Mouse (Mus musculus) kidney, adult 2 months (tissue): ENCODE results near the gene Mgrn1. TPM values are rescaled to one million over a fixed set of nuclear protein-coding genes. Genes with fewer than 3 reads are reported as not detected.

Experiments
- DNase-seq: peaks from one replicate; pipeline ENCODE4 v3.0.0; 2021
- H3K27ac ChIP-seq: fragments of 200-500 bp; 2 replicates; pipeline ENCODE4 v1.5.1; 2012; ENCODE audit warnings: low read depth, low read length, control low read depth, inconsistent platforms; ENCODE audit not compliant: insufficient read depth
- H3K27me3 ChIP-seq: fragments of 200-500 bp; replicated peaks from 2 replicates; pipeline ENCODE4 v1.6.1; 2012; ENCODE audit warnings: mild to moderate bottlenecking, moderate library complexity, low read length, inconsistent platforms; ENCODE audit not compliant: control insufficient read depth, insufficient read depth
- H3K36me3 ChIP-seq: fragments of 200-500 bp; 2 replicates; pipeline ENCODE4 v1.6.1; 2012; ENCODE audit warnings: mild to moderate bottlenecking, moderate library complexity, low read length, inconsistent platforms; ENCODE audit not compliant: control insufficient read depth, insufficient read depth
- H3K4me1 ChIP-seq: fragments of 200-500 bp; 2 replicates; pipeline ENCODE4 v1.6.1; 2011; ENCODE audit warnings: low read length; ENCODE audit not compliant: control insufficient read depth, insufficient read depth
- H3K4me3 ChIP-seq: fragments of 200-500 bp; 2 replicates; pipeline ENCODE4 v1.5.1; 2011; ENCODE audit warnings: mild to moderate bottlenecking, low read depth, low read length, control low read depth; ENCODE audit not compliant: insufficient read depth
- CTCF ChIP-seq: fragments of 200-500 bp; conservative IDR thresholded peaks from 2 replicates; pipeline ENCODE4 v1.5.1; 2011; ENCODE audit warnings: low read depth, mild to moderate bottlenecking, control low read depth, low read length, moderate library complexity, mixed read lengths; ENCODE audit not compliant: insufficient read depth, insufficient read length
- POLR2A ChIP-seq: fragments of 200-500 bp; IDR thresholded peaks from one replicate; pipeline ENCODE4 v1.6.1; 2011; ENCODE audit warnings: low read depth, low read length, control low read depth
- WGBS: fragments of 180-500 bp; shearing (Covaris S2); methylation state at CpG from one replicate; pipeline ENCODE4 v1.1.7; 2018; 5-methylcytosine and 5-hydroxymethylcytosine counted together
- polyA plus RNA-seq: library from polyadenylated mRNA; depleted of rRNA; stranded (reverse); fragments of >200 nt; gene quantifications from 2 replicates; pipeline ENCODE4 v1.2.3, GENCODE M21; 2012

The Mgrn1 gene
- polyA plus RNA-seq, 1 experiment, result 197 TPM

DNA sequence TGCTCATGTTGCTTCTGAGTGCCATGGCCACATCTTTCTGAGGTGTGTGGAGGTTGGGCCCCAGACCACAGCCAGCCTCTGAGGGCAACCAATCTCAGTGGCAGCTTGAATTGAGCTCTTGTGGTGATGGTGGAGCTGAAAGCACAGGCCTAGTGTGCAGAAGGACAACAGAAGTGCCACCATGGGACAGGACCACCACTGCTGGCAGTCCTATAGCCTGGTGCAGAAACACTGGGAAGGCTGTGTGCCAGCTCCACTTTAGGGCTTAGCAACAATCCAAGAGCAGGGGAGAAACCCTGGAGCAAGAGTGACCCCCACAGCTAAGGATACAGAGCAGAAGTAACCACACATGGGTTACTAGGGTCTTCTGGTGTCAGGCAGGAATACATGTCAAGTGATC lies 55.0 kb downstream of the Mgrn1 start:
- TF ChIP-seq CTCF, result no peak
- no peak for TF ChIP-seq POLR2A
- H3K36me3 ChIP-seq, result no peaks in the 10 kb centered on the region
- no peak overlapping the region for H3K27ac ChIP-seq
- peaks cover 10% of the 10 kb centered on the region; the same call in 1 of the 2 replicates for H3K4me1 ChIP-seq
- no peaks in the 10 kb centered on the region for H3K27me3 ChIP-seq
- DNase-seq, result no peak
- no peak overlapping the region for H3K4me3 ChIP-seq

DNA sequence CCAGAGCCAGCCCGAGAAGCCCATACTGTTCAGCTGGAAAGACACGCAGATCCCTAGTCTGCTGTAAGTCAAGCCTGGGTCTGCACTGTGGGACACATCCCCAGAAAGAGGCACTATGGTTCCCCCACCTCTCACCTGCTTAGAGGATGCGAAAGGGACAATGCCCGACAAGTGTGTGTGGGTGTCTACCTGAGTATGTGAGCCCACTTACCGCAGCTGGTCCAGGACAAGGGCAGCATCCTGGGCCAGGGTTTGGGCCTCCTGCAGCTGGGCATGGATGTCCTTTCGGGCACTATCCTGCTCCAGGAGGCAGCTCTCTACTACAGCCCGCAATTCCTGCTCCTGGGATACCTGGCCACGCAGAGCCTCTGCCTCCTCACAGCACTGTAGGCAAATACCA lies 56.8 kb downstream of the Mgrn1 start:
- DNase-seq, result no peak
- no peaks in the 10 kb centered on the region for H3K27me3 ChIP-seq
- WGBS, result 94% methylated on average over 8 of the region's 8 CpGs
- no peak overlapping the region for H3K4me3 ChIP-seq
- no peak for TF ChIP-seq CTCF
- TF ChIP-seq POLR2A, result no peak
- peaks cover 17% of the 10 kb centered on the region; the same call in 1 of the 2 replicates for H3K4me1 ChIP-seq
- no peak overlapping the region for H3K27ac ChIP-seq
- no peaks in the 10 kb centered on the region for H3K36me3 ChIP-seq

DNA sequence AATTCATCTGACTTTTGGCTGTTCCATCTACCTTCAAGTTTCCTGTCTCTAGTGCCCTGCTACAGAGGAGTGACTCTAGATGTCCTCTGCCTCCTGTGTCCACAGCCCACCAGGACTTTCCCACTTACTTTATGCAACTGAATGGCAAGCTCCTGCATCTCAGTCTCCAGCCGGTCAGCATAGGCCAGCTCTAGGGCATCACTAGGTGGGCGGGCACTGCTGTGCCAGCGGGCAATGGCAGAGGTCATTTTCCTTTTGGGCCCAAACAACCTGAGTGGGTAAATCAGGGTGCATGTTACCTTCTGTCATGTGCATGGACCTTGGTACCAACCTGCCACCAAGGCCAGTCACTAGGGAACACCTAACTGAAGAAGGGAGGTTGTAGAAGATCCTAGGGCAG lies 57.4 kb downstream of the Mgrn1 start:
- no peaks in the 10 kb centered on the region for H3K27me3 ChIP-seq
- no peak for TF ChIP-seq CTCF
- no peak for TF ChIP-seq POLR2A
- no peak overlapping the region for H3K4me3 ChIP-seq
- H3K4me1 ChIP-seq, result peaks cover 19% of the 10 kb centered on the region; the same call in 1 of the 2 replicates
- no peak for DNase-seq
- no peak overlapping the region for H3K27ac ChIP-seq
- no peaks in the 10 kb centered on the region for H3K36me3 ChIP-seq
- WGBS, result 92% methylated on average over 3 of the region's 3 CpGs

DNA sequence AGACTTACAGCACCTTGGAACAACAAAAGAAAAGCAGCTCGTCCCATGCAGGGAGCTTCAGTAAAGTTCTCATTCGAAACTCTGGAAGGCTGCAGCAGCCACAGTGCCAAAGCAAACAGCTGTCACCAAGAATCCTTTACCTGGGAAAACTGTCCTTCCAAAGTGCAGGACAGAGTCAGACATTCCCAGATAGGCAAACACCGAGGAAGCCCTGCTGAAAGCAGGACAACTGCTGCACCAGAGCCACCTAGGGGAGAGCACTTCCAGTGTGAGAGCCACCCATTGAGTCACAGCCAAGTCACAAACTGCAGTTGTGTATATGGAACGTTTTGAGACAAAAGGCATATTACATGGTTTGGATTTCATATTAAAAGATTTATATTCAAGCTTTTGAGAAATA lies 59.4 kb downstream of the Mgrn1 start:
- DNase-seq, result no peak
- 67% methylated on average over 4 of the region's 4 CpGs for WGBS

DNA sequence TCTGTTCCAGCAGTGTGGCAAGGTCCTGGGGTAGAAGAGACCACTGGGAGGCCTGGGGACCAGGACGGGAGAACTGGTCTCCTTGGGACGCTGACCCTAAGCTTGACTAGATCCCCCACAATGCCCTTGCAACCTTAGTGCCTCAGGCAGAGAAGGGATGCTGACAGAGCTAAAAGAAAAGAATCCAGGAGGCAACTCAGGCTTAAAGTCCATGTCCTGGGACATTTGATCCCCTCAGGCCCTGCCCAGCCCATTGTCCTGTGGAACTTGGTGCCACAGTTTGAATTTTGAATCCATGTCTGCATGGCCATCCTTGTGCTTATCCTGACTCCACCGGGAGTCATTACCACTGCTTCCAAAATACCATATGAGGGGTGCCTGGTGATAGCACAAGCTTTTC lies 60.1 kb downstream of the Mgrn1 start:
- peaks cover 2% of the 10 kb centered on the region; the same call in 1 of the 2 replicates for H3K36me3 ChIP-seq
- TF ChIP-seq POLR2A (no peak), CTCF (no peak)
- H3K4me3 ChIP-seq, result no peak overlapping the region
- peaks cover 12% of the 10 kb centered on the region; the same call in 1 of the 2 replicates for H3K4me1 ChIP-seq
- 61% methylated on average over 3 of the region's 3 CpGs for WGBS
- peak overlapping the region; percentile 41; the same call in 1 of the 2 replicates for H3K27ac ChIP-seq
- H3K27me3 ChIP-seq, result no peaks in the 10 kb centered on the region
- peak; percentile 80 for DNase-seq

More for the DNA sequence above, 59.4 kb downstream of the Mgrn1 start:
- Histone ChIP-seq H3K27ac (no peak overlapping the region), H3K4me3 (no peak overlapping the region), H3K27me3 (no peaks in the 10 kb centered on the region), H3K4me1 (peaks cover 12% of the 10 kb centered on the region; the same call in 1 of the 2 replicates), H3K36me3 (peaks cover 2% of the 10 kb centered on the region; the same call in 1 of the 2 replicates)
- TF ChIP-seq CTCF, result no peak; the same call in 1 of the 2 replicates

DNA sequence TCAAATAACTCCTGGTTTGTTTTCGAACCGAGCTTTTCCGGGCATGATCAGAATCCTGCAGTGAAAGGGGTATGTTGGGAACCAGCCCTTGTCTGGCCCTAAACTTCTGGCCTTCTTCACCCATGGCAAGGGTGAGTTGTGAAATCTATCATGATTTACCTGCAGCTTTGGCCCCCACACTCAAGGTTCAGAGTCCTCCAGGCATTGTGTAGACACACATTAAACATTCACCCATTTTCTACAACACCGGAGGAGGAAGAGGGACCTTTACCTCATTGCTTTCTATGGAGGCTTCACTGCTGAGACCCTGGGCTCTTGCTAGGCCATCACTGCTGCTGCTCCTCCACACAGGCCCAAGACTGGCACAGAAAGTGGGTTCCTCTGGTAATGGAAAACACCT lies 61.3 kb downstream of the Mgrn1 start:
- peak overlapping the region; percentile 41; the same call in 1 of the 2 replicates for H3K27ac ChIP-seq
- H3K4me1 ChIP-seq, result peaks cover 12% of the 10 kb centered on the region; the same call in 1 of the 2 replicates
- H3K4me3 ChIP-seq, result no peak overlapping the region
- WGBS, result 62% methylated on average over 4 of the region's 4 CpGs
- H3K27me3 ChIP-seq, result no peaks in the 10 kb centered on the region
- H3K36me3 ChIP-seq, result peaks cover 2% of the 10 kb centered on the region; the same call in 1 of the 2 replicates
- TF ChIP-seq POLR2A (no peak), CTCF (no peak)
- DNase-seq, result no peak

DNA sequence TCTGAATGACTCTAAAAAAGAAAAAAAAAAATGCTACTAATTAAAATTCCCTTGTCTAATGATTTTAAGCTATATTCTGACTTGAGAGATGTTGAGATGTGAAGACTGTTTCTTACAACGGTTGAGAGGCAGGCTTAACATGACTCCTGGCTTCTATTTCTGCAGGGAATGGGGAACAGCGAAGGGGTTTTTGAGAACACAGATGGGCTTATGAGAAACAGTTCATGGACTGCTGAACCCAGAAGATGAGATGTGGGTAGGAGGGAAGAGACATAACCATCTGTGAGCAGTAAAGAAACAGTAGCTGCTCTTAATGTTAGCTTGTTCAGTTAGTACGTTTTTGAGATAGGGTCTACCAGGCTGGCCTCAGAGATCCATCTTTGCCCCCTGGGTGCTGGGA lies 70.6 kb downstream of the Mgrn1 start:
- Histone ChIP-seq H3K4me1 (no peaks in the 10 kb centered on the region; the same call in 1 of the 2 replicates), H3K27ac (no peak overlapping the region), H3K27me3 (no peaks in the 10 kb centered on the region), H3K4me3 (no peak overlapping the region), H3K36me3 (0 out of 2 replicates have a peak, but pooled peaks cover 2% of the 10 kb centered on the region)
- TF ChIP-seq POLR2A, result no peak
- TF ChIP-seq CTCF, result no peak
- DNase-seq, result no peak
- 88% methylated on average over 3 of the region's 3 CpGs for WGBS

DNA sequence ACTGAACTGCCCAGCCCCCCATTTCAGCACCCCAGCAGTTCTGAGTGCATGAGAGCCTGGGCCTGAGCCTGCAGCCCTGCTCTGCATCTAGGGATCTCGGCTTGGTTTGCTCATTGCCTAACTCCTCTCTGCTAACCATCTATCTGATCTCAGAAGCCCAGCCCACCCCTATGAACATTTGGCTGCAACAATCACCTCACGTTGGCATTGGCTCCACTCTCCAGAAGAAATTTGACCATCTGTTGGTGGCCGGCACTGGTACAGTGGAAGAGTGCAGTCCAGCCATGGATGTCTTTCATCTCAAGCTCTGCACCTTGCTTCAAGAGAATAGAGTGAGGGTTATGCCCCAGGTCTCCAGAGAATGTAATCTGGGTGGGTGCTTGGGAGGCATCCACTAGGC lies 71.4 kb downstream of the Mgrn1 start:
- H3K27ac ChIP-seq, result no peak overlapping the region
- H3K4me3 ChIP-seq, result no peak overlapping the region
- no peak for DNase-seq
- 79% methylated on average over 3 of the region's 3 CpGs for WGBS
- 0 out of 2 replicates have a peak, but pooled peaks cover 2% of the 10 kb centered on the region for H3K36me3 ChIP-seq
- no peaks in the 10 kb centered on the region for H3K27me3 ChIP-seq
- H3K4me1 ChIP-seq, result no peaks in the 10 kb centered on the region; the same call in 1 of the 2 replicates
- TF ChIP-seq POLR2A, result no peak
- TF ChIP-seq CTCF, result no peak
